Mouse (Mus musculus) embryonic facial prominence, embryonic 12.5 days (tissue): ENCODE data around the gene Tmem259. TPM values are rescaled to one million over a fixed set of nuclear protein-coding genes. Genes with fewer than 3 reads are reported as not detected.

Experiments
- ATAC-seq: fragments of 200-750 bp; cut with Nextera tagmentation; 2 replicates; pipeline ENCODE4 v1.8.0; 2017; ENCODE audit not compliant: insufficient number of reproducible peaks, insufficient read depth, low FRiP score, low TSS enrichment
- H3K27ac ChIP-seq: fragments of 300-500 bp; sonication (generic); 2 replicates; pipeline ENCODE4 v1.5.1; 2016; ENCODE audit warnings: mild to moderate bottlenecking
- H3K27me3 ChIP-seq: fragments of 300-500 bp; sonication (generic); 2 replicates; pipeline ENCODE4 v1.6.1; 2016; ENCODE audit warnings: mild to moderate bottlenecking, moderate library complexity
- H3K36me3 ChIP-seq: fragments of 300-500 bp; sonication (generic); 2 replicates; pipeline ENCODE4 v1.6.1; 2016; ENCODE audit warnings: mild to moderate bottlenecking
- H3K4me1 ChIP-seq: fragments of 300-500 bp; sonication (generic); 2 replicates; pipeline ENCODE4 v1.6.1; 2016
- H3K4me2 ChIP-seq: fragments of 300-500 bp; sonication (generic); replicated peaks from 2 replicates; pipeline ENCODE4 v1.6.1; 2016; ENCODE audit warnings: mild to moderate bottlenecking, moderate library complexity
- H3K4me3 ChIP-seq: fragments of 300-500 bp; sonication (generic); 2 replicates; pipeline ENCODE4 v1.5.1; 2016; ENCODE audit warnings: mild to moderate bottlenecking
- H3K9ac ChIP-seq: fragments of 300-500 bp; sonication (generic); 2 replicates; pipeline ENCODE4 v1.6.1; 2016; ENCODE audit warnings: mild to moderate bottlenecking, moderate library complexity
- H3K9me3 ChIP-seq: fragments of 300-500 bp; sonication (generic); 2 replicates; pipeline ENCODE4 v1.6.1; 2016; ENCODE audit warnings: mild to moderate bottlenecking, moderate library complexity
- WGBS: fragments of 180-500 bp; shearing (Covaris S2); methylation state at CpG from one replicate; pipeline ENCODE4 v1.1.7; 2016; 5-methylcytosine and 5-hydroxymethylcytosine counted together
- polyA plus RNA-seq: library from polyadenylated mRNA; unstranded; fragments of >200 nt; fragmentation: Nextera tagmentation; extraction: Ambion mirVana; gene quantifications from 2 replicates; pipeline ENCODE4 v1.2.1, GENCODE M21; 2016

Gene Tmem259
- polyA plus RNA-seq, 1 experiment from 2014 or later, result 24.3 TPM

- ATAC-seq, result no peak
- Histone ChIP-seq H3K9me3 (no peaks in the 10 kb centered on the region), H3K4me1 (peaks cover 50% of the 10 kb centered on the region), H3K9ac (peak overlapping the region; percentile 49), H3K27ac (peak overlapping the region; percentile 93), H3K27me3 (no peaks in the 10 kb centered on the region; the same call in 1 of the 2 replicates), H3K4me3 (peak overlapping the region; percentile 76), H3K36me3 (peaks cover 7% of the 10 kb centered on the region; the same call in 1 of the 2 replicates), H3K4me2 (peak overlapping the region; percentile 90)
- WGBS, result 4% methylated on average over 35 of the region's 35 CpGs
These were observed 1.5 kb upstream of the Tmem259 start for GRCm38 (mm10) chr10:79985334-79986231.

GRCm38 (mm10) chr10:79984871-79985270 lies 741 bp upstream of the Tmem259 start:
- H3K4me2 ChIP-seq, result peak overlapping the region; percentile 90
- WGBS, result under 1% methylated on average over 22 of the region's 22 CpGs
- ATAC-seq, result peak; percentile 87
- peak overlapping the region; percentile 93 for H3K27ac ChIP-seq
- peaks cover 47% of the 10 kb centered on the region for H3K4me1 ChIP-seq
- H3K27me3 ChIP-seq, result no peaks in the 10 kb centered on the region; the same call in 1 of the 2 replicates
- H3K4me3 ChIP-seq, result peak overlapping the region; percentile 76
- H3K9me3 ChIP-seq, result no peaks in the 10 kb centered on the region
- peak overlapping the region; percentile 49 for H3K9ac ChIP-seq
- H3K36me3 ChIP-seq, result peaks cover 10% of the 10 kb centered on the region; the same call in 1 of the 2 replicates

GRCm38 (mm10) chr10:79983670-79984069 lies 460 bp downstream of the Tmem259 start:
- under 1% methylated on average over 16 of the region's 21 CpGs for WGBS
- H3K4me2 ChIP-seq, result peak overlapping the region; percentile 90
- peak overlapping the region; percentile 87 for H3K9ac ChIP-seq
- H3K4me3 ChIP-seq, result peak overlapping the region; percentile 76
- no peaks in the 10 kb centered on the region for H3K27me3 ChIP-seq
- no peak for ATAC-seq
- H3K27ac ChIP-seq, result peak overlapping the region; percentile 93
- H3K36me3 ChIP-seq, result peaks cover 20% of the 10 kb centered on the region
- H3K4me1 ChIP-seq, result peaks cover 39% of the 10 kb centered on the region
- H3K9me3 ChIP-seq, result no peaks in the 10 kb centered on the region

- ATAC-seq, result no peak
- Histone ChIP-seq H3K4me1 (peaks cover 39% of the 10 kb centered on the region), H3K9ac (peak overlapping the region; percentile 87), H3K4me3 (peak overlapping the region; percentile 76), H3K36me3 (peaks cover 25% of the 10 kb centered on the region), H3K9me3 (no peaks in the 10 kb centered on the region), H3K27me3 (no peaks in the 10 kb centered on the region), H3K4me2 (peak overlapping the region; percentile 90), H3K27ac (peak overlapping the region; percentile 93; the same call in 1 of the 2 replicates)
- 74% methylated on average over 5 of the region's 5 CpGs for WGBS
These were observed 925 bp downstream of the Tmem259 start for GRCm38 (mm10) chr10:79983205-79983604.

DNA sequence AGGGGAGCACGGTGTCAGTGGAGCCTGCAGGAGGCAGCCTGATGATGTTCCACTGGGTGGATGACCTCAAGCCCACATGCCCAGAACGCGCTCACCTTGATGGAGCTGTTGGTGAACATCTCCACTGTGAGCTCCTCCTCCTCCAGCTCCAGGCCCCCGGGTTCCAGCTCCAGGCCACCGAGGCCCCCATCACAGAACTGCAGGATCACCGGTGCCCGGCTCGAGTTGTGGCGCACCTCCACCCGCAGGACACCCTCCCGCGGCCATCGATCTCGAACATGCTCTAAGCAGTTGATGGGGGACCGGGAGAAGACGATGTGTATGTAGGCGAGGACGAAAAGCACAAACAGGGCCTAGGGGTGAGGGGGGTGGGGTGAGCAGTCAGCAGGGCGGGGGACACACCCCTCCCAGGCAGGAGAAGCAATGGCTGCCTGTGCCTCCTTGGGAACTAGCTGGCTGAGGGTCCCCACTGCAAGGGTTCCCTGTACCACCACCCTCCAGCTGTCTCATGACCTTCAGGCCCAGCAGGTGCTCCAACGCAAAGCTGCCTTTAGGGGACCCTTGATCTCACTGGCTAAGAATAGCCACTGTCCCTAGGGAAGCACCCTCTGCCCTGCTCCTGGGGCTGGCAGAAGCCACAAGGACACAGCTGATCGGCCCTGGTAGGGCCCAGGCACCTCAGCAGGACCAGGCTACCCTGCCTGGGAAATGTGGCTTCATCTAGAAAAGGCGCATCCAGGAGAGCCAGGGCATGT lies 4.6 kb downstream of the Tmem259 start:
- H3K27me3 ChIP-seq, result no peaks in the 10 kb centered on the region
- no peak overlapping the region for H3K4me3 ChIP-seq
- ATAC-seq, result no peak
- no peak overlapping the region for H3K27ac ChIP-seq
- peaks cover 14% of the 10 kb centered on the region for H3K4me1 ChIP-seq
- 91% methylated on average over 22 of the region's 22 CpGs for WGBS
- H3K9ac ChIP-seq, result 0 out of 2 replicates have a peak overlapping the region, but pooled peaks have one; percentile 12
- H3K36me3 ChIP-seq, result peaks cover 61% of the 10 kb centered on the region
- no peak overlapping the region for H3K4me2 ChIP-seq
- H3K9me3 ChIP-seq, result no peaks in the 10 kb centered on the region

GRCm38 (mm10) chr10:79978061-79978460 lies 6.1 kb downstream of the Tmem259 start:
- Histone ChIP-seq H3K27ac (no peak overlapping the region), H3K4me1 (peaks cover 8% of the 10 kb centered on the region), H3K27me3 (no peaks in the 10 kb centered on the region), H3K4me3 (no peak overlapping the region), H3K9ac (no peak overlapping the region), H3K9me3 (no peaks in the 10 kb centered on the region), H3K36me3 (peaks cover 67% of the 10 kb centered on the region), H3K4me2 (no peak overlapping the region)
- WGBS, result 95% methylated on average over 20 of the region's 21 CpGs
- ATAC-seq, result no peak

GRCm38 (mm10) chr10:79977324-79977723 lies 6.8 kb downstream of the Tmem259 start:
- Histone ChIP-seq H3K4me3 (no peak overlapping the region), H3K4me2 (no peak overlapping the region)
- no peak for ATAC-seq

DNA sequence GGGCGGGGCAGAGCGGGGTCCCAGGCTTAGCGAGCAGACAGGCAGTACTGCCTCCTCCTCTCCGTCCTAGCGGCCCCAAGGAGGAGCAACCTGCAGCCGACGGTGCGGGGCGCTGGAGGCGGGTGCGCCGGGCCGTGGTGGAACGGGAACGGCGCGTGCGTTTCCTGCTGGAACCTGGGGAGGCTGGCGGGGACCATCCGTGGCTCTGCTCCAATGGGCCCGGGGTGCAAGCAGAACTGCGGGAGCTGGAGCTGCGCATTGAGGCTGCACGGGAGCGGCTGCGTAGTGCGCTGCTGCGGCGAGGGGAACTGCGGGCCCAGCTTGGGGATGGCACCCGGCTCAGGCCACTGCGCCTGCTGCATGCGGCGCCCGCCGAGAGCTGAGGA lies 7.4 kb downstream of the Tmem259 start:
- no peaks in the 10 kb centered on the region for H3K4me1 ChIP-seq
- H3K27ac ChIP-seq, result no peak overlapping the region
- no peak overlapping the region for H3K9ac ChIP-seq
- H3K27me3 ChIP-seq, result peaks cover under 1% of the 10 kb centered on the region; the same call in 1 of the 2 replicates
- no peak overlapping the region for H3K4me3 ChIP-seq
- no peak overlapping the region for H3K4me2 ChIP-seq
- H3K9me3 ChIP-seq, result no peaks in the 10 kb centered on the region
- no peak for ATAC-seq
- WGBS, result 78% methylated on average over 31 of the region's 36 CpGs
- peaks cover 67% of the 10 kb centered on the region for H3K36me3 ChIP-seq

More at GRCm38 (mm10) chr10:79977324-79977723, 6.8 kb downstream of the Tmem259 start:
- Histone ChIP-seq H3K4me1 (peaks cover 1% of the 10 kb centered on the region), H3K9ac (no peak overlapping the region), H3K27ac (no peak overlapping the region), H3K36me3 (peaks cover 67% of the 10 kb centered on the region), H3K9me3 (no peaks in the 10 kb centered on the region), H3K27me3 (no peaks in the 10 kb centered on the region)
- 84% methylated on average over 28 of the region's 28 CpGs for WGBS

DNA sequence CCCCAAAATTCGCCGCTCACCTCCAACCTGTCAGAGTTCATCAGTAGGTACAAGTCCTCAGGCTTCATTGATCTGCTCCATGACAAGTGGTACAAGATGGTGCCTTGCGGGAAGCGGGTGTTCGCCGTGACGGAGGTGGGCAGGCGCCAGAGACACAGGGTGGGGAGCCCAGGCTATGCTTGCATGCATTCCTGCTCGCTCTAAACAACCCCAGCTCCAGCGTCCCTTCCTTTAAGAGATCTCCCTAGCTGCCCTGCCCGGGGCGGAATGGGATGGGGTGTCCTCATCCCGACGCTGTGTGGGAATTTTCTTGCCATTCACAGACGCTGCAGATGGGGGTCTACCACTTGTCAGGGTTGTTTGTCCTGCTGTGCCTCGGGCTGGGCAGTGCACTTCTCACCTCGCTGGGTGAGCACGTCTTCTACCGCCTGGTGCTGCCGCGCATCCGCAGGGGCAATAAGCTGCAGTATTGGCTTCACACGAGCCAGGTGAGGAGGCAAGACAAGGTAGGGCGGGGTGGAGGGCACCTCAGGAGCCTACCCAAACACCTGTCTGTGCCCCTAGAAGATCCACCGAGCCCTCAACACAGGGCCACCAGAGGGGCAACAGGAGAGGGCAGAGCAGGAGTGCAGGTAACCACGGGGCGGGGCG lies 7.9 kb downstream of the Tmem259 start:
- no peak overlapping the region for H3K4me2 ChIP-seq
- H3K4me3 ChIP-seq, result no peak overlapping the region
- peaks cover 2% of the 10 kb centered on the region; the same call in 1 of the 2 replicates for H3K4me1 ChIP-seq
- peaks cover 6% of the 10 kb centered on the region; the same call in 1 of the 2 replicates for H3K27me3 ChIP-seq
- ATAC-seq, result no peak
- no peaks in the 10 kb centered on the region for H3K9me3 ChIP-seq
- no peak overlapping the region for H3K9ac ChIP-seq
- H3K36me3 ChIP-seq, result peaks cover 63% of the 10 kb centered on the region
- no peak overlapping the region for H3K27ac ChIP-seq
- WGBS, result 90% methylated on average over 28 of the region's 28 CpGs

GRCm38 (mm10) chr10:79974668-79975067 lies 9.5 kb downstream of the Tmem259 start:
- Histone ChIP-seq H3K27ac (no peak overlapping the region), H3K27me3 (peaks cover 16% of the 10 kb centered on the region; the same call in 1 of the 2 replicates), H3K36me3 (peaks cover 56% of the 10 kb centered on the region), H3K4me2 (no peak overlapping the region), H3K9me3 (no peaks in the 10 kb centered on the region), H3K9ac (no peak overlapping the region), H3K4me1 (peaks cover 7% of the 10 kb centered on the region; the same call in 1 of the 2 replicates), H3K4me3 (no peak overlapping the region)
- ATAC-seq, result no peak
- WGBS, result 84% methylated on average over 8 of the region's 8 CpGs

GRCm38 (mm10) chr10:79974087-79974486 lies 10.0 kb downstream of the Tmem259 start:
- peaks cover 16% of the 10 kb centered on the region; the same call in 1 of the 2 replicates for H3K27me3 ChIP-seq
- no peak overlapping the region for H3K9ac ChIP-seq
- no peak for ATAC-seq
- H3K36me3 ChIP-seq, result peaks cover 51% of the 10 kb centered on the region
- H3K27ac ChIP-seq, result no peak overlapping the region
- no peaks in the 10 kb centered on the region for H3K9me3 ChIP-seq
- H3K4me1 ChIP-seq, result peaks cover 7% of the 10 kb centered on the region; the same call in 1 of the 2 replicates
- WGBS, result 91% methylated on average over 21 of the region's 21 CpGs
- H3K4me2 ChIP-seq, result no peak overlapping the region
- H3K4me3 ChIP-seq, result no peak overlapping the region
